Mouse (Mus musculus) cerebellum, adult 11 months (tissue): ENCODE results near the gene D630039A03Rik.
"Not testable (repeated sequence)": the region's sequence is repeated elsewhere in the genome, so short reads cannot be mapped to it uniquely, and the experiment has no call there.

Experiments
- DNase-seq: peaks from one replicate; pipeline ENCODE4 v3.0.0; 2022

The D630039A03Rik gene

DNA sequence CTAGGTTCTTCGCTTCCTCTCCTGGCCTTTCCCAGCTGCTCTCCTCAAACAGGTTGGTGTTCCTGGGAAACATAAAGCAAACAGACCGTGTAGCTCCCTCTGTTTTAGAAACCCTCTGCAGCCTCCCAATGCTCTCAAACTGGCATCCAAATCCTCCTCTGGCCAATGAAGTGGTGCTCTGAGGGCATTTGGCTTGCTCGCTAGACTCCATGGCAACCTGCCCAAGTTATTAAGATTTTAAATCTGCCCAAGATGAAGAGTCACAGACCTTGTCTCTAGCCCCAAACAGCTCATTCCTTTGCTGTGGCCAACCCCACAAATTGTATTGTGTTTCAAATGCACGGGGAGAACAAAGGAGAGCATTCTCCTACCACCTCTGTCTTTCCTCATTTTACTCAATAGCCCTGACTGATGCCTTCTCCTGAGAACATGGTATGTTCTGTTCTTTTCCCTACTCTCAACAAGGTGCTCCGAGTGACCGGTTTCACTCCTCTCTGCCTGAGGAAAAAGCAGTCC lies 8.5 kb upstream of the D630039A03Rik start:
- no peak for DNase-seq

- no peak for DNase-seq
These were observed 6.1 kb upstream of the D630039A03Rik start for GRCm38 (mm10) chr4:57922171-57922570.

DNA sequence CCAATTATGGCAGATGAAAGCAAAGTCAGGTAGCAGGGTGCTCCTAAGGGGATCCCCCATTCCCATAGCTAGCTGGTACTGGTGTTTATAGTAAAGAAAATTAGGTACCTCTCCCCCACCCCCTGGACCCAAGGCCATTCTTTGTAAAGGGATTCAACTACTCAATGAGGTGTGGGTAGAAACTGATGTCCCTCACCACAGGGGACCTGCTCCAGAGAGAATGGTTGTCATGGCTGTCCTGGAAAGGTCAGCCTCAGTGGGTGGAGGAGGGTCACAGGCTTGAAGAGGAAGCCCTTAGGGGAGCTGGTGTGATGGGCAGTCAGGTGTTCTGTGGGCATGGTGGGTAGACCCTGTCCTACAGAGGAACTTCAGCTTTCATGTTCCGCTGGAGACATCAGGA lies 4.4 kb upstream of the D630039A03Rik start:
- no peak for DNase-seq

DNA sequence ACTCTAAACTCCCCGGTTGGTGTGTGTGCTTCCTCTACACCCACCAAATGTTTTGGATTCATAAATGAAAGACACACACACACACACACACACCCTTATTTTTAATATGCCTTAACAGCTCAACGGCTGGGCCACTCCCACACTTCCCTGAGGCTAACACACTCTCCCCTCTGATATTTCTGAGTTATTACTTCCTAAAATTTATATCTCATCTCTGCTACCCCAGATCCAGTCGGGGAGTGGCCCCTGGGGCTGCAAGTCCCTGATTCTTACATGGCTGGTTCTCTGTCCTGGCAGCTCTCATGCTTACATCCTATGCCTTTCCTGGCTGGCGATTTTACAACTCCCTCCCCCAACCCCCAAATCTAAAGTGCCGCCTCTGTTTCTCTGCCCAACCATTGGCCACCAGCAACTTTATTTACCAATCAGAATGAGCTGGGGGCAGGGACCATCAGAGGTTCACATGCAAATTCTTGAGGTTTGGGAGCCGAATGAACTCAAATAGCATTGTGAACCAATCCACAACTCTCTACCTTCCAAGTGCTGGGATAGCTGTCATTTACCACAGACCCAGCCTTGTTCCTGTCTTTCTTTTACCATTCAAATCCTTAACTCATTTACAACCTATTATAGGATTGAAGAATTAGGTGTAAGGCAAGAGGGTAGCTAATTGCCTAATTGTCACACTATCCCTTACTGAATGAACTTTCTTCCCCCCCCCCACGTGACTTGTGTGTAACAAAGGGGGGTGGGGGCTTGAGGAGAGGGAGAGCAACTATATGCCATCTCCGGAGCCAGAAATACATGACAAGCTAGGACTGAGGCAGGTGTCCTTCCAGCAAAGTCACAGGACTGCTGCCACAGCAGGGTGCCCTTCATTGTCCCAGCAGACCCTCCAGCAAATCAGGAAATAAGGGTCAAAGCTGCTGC lies 3.7 kb upstream of the D630039A03Rik start:
- DNase-seq: no peak

GRCm38 (mm10) chr4:57916711-57917110 lies 614 bp upstream of the D630039A03Rik start:
- DNase-seq: no peak

- peak; percentile 71 for DNase-seq
These were observed 706 bp downstream of the D630039A03Rik start for GRCm38 (mm10) chr4:57915216-57915965.

- peak; percentile 12 for DNase-seq
These were observed 1.6 kb downstream of the D630039A03Rik start for GRCm38 (mm10) chr4:57914193-57915190.

DNA sequence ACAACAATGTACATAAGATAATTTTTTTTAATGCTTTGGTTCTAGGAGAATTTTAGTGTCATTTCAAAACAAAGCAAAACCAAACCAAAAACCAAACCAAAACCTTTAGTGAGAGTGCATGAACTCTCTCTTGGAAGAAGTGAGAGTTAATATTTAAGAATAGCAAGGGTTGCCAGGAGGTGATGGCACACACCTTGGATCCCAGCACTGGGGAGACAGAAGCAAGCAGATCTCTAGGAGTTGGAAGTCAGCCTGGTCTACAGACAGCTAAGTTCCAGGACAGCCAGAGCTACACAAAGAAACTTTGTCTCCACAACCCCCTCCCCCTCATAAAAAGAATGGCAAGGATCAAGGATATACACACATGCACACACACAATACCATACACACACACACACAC lies 3.1 kb downstream of the D630039A03Rik start:
- no peak for DNase-seq

DNA sequence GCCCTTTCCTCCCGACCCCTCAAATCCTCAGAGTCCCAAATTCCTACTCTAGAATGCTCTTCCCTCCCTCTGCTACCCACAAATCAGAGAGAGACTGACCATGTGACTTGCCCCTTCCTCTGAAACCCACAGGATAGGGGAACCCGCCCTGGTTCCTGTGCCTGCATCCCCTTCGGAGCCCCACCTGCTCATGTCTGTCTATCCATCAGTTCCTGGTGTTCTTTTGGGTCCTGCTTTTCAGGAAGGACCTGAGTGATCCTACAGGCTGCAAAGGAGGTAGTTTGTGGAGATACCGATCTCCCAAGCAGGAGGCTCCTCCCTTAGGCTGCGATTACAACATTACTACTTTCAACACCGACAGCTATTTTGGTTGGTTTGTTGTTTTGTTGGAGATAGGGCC lies 7.2 kb downstream of the D630039A03Rik start:
- no peak for DNase-seq

- no peak for DNase-seq
These were observed 9.4 kb downstream of the D630039A03Rik start for GRCm38 (mm10) chr4:57906708-57907107.

DNA sequence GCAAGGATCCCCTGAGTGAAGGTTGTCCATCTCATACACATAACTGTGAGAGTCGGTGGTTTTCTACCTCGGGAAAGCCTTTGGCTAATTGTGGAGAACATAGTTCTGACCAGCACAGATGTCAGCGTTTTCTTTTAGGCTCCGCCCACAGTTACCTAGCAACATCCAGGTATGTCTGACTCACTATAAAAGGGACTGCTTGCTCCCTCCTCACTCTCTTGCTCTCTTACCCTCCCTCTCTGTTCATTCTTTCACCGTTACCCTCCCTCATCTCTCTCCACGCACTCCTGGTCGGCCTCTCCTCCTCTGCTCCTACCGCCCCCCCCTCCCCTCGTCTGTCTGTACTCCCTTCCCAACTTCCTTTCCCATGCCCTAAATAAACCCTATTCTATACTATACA lies 11.5 kb downstream of the D630039A03Rik start:
- no peak for DNase-seq

DNA sequence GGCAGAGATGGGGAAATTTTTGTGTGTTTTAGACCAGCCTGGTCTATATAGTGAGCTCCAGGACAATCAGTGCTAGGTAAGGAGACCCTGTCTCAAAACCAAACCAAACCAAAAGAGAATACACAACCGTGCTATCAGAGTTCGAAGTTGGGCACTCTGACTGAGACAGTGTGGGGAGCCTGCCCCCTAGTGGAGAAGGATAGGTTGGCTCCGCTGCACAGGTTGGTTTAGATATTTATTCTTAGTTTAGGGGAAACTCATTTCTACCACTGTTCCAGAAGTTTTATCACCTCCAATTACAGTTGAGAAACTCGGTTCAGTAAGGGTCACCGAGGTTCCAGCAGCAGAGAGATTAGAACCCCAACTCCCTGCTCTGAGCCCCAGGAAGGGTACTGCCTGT lies 11.9 kb downstream of the D630039A03Rik start:
- no peak for DNase-seq

DNA sequence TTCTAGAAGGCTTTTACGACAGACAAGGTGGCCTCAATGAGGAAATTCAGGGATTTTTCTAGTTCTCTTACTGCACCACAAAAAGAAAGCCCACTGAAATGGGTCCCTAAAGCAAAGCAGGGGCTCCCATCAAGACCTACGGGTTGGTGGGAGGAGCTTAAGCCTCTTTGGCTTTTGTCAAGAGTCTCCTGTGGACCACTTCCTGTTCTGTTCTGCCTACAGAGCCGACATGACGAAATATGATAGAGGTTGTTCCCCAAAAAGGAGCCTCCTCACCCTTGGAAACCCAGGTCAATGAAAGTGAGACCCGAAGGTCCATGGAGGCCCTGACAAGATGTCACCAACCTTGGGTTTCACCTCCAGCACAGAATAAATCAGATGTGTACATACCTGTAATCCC lies 13.5 kb downstream of the D630039A03Rik start:
- DNase-seq: no peak

DNA sequence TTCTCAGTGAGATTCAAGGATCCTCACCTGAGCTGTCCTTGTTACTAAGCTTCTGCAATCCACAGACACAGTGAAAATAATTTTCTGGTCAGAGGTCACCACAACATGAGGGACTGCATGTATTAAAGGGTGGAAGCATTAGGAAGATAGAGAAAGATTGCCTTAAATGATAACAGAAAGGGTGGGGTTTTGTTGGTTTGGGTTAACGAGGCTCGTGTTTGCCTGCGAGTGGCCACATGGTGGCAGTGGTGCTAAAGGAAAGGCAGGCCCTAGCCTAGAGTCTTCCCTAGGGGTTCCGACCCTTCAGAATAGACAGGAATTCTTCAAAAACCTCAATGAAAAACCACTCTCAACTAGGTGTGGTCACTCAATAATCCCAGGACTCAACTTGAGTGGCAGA lies 14.9 kb downstream of the D630039A03Rik start:
- peak; percentile 15 for DNase-seq

DNA sequence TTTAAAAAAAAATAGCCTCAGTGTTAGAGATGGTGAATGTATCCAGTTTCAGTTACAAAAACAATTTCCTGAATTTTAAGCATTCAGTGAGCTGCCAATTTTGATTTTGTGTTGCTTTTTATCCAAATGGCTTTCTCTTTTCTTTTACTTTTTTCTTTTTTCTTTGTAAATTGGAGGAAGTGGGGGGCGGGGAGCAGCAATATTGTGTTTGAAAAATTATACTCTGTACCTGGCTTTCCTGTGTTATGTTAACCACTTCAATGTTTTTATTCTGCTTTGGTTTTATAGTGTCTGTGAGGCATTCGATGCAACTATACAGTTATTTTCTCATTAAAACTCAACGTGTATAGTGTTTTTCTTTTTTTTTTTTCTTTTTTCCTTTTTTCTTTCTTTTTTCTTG lies 19.5 kb downstream of the D630039A03Rik start:
- no peak for DNase-seq

DNA sequence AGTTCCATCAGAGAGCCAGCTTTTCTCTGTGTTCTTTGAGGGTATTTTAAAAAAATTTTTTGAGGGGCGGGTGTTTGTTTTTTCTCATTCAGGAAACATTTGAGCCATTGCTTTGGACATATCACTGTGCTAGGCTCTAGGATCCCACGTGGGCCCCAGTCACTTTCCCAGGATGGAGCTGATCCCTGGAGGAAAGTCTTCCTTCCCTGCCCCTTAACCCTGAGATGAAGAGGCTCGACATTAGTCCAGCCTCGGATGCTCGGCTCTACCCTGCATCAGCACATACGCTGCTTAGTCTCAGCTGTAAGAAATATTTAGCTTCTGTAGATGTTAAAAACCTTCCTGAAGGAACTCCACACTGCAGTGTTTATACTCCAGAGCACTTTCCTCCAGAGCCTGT lies 20.2 kb downstream of the D630039A03Rik start:
- DNase-seq: no peak

- DNase-seq: no peak
These were observed 21.0 kb downstream of the D630039A03Rik start for GRCm38 (mm10) chr4:57895140-57895539.

- DNase-seq: no peak
These were observed 24.0 kb downstream of the D630039A03Rik start for GRCm38 (mm10) chr4:57892001-57892586.

DNA sequence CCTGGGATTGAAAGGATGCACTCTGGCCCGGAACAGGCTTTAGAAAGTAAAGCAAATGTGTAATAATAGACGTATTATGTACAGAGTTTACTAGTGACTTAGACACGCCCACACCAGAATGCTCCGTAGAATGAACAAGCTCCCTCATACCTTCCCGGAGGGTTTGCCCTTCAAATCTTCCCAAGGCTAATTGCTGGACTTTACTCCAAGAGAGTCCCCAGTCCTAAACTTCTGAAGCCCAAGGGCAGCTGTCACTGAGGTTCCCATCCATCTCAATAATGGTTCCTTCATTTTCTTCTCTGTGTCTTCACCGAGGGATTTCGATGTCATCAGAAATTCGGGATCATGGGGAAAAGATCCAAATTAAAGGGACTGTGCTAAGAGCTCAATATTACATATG lies 26.3 kb downstream of the D630039A03Rik start:
- DNase-seq: no peak

GRCm38 (mm10) chr4:57888978-57889377 lies 27.1 kb downstream of the D630039A03Rik start:
- not testable (repeated sequence) for DNase-seq

DNA sequence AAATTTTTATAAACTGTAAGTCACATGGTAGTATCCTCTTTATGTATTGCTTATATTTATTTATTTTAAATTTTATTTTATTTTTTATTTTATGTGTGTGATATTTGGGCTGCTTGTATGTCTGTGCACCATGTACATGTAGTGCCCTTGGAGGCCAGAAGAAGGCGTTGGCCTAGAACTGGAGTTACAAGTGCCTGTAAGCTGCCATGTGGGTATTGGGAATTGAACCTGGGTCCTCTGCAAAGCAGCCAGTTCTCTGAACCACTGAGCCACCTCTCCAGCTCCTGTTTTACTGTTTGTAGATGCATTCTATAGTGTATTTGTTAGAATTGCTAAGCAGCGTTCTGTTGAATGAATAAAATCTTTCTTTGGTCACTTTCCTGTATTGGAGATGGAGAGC lies 27.9 kb downstream of the D630039A03Rik start:
- DNase-seq: no peak

DNA sequence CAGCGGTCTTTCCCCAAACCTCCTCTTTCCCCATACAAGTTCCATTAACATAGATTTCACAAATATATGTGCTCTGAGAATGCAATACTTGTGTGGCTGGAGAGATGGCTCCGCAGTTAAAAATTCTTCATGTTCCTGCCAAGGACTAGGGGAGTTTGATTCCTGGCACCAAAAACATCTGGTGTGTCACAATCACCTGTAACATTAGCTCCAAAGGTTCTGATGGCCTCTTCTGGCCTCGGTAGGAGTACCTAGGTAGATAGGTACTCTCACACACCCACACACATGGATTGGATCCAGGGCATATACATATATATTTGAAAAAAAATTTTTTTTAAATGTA lies 29.2 kb downstream of the D630039A03Rik start:
- DNase-seq: no peak
